Mouse (Mus musculus) E14TG2a.4 (cell line): ENCODE measurements around the gene Pkd1l1.

ENCODE experiments used
- CTCF ChIP-seq: conservative IDR thresholded peaks from 2 replicates; pipeline ENCODE4 v1.5.1; 2014; ENCODE audit warnings: low read length
- NANOG ChIP-seq: IDR thresholded peaks from 2 replicates; pipeline ENCODE4 v1.6.1; 2014; ENCODE audit warnings: borderline replicate concordance, low read length, mixed read lengths
- POU5F1 ChIP-seq: IDR thresholded peaks from 2 replicates; pipeline ENCODE4 v1.6.1; 2014; ENCODE audit warnings: low read length, borderline replicate concordance

DNA sequence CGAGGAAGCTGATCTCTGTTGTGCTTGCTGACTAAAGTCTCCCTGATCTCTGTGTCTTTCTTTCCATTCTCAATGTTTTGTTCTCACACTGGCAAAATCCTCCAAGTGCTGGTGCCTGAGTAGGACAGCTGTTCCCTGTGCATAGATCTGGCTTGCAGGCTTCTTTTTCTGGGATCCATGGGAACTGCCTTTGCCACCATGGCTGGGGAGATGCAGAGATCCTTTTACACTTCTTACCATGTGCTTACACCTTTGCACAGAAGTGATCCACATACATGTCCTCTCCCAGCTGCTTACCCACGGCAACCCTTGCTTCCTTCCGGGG lies 191.0 kb downstream of the Pkd1l1 start:
- no peak for TF ChIP-seq CTCF
- TF ChIP-seq POU5F1: no peak
- TF ChIP-seq NANOG: no peak
